Mouse (Mus musculus): ENCODE data around the gene Psmb3. TPM values are rescaled to one million over a fixed set of nuclear protein-coding genes. Genes with fewer than 3 reads are reported as not detected.

Psmb3 gene
- total RNA-seq, 2 experiments from 2014 or later: 227 to 235 TPM

DNA sequence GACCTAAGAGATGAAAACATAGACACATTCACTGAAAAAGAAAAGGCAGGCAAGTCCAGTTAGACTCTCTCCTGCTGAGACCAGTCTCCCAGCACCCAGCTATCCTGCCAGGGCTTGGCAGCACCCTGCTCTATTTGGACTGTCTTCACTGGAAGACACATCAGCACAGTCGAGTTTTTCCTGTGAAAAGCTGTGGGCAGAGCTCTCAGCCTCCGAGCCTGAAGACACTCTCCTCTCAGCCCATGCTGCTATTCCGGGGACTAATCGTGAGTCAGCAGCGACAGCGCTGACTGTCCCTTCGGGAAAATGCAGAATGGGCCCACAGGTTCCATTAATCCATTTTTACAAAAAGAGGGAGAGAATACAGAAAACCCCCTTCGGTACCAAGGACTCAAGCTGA is 50.1 kb downstream of the Psmb3 start:
- no peak for DNase-seq

DNA sequence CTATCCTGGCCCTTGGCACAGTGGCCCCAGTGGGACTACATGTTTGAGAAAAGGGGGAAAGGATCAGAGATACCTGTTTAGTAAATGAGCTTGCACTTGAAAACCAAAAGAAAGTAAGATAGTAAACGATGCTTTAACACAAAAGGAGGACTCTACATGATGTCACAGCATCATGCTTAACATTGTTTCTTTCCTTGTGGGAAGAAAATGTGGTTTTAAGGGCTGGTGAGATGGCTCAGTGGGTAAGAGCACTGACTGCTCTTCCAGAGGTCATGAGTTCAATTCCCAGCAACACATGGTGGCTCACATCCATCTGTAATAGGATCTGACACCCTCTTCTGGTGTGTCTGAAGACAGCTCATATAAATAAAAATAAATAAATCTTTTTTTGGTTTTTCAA is 54.9 kb downstream of the Psmb3 start:
- DNase-seq: no peak

DNA sequence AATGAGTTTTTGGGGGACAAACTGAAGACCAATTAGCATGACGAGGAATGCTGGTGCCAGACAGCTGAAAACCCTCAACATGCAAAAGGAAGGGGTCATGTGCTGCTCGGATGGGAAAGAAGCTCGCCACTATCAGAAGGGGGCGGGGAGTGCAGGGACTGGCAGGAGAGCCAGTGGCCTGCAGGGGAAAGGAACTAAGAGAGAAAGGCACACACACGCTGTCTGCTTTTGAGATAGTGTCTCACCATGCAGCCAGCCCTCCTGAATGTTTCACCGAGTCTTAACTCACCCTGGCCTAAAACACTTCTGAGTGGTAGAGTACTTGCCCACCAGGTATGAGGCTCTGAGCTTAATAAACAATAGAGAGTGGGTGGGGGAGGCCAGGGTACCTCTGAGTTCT is 55.7 kb downstream of the Psmb3 start:
- DNase-seq: no peak

DNA sequence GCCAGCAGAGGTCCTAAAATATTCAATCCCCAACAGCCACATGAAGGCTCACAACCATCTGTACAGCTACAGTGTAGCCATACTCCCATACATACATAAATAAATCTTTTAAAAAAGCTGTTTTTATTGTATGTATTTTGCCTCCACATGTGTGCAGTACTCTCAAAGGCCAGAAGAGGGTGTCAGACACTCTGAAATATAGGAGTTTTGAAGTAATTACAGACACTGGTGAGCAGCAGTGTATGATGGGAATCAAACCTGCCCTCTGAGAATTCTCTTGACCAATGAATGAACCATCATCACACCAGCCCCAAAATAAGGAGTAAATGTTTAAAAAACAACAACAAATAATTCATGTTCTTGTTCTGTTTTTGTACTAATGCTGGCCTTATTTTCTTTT is 58.4 kb downstream of the Psmb3 start:
- no peak for DNase-seq

Small RNA genes within 50 kb of the gene (microRNA-seq; reads per million reads assigned to microRNA genes)
- not detected for gene Gm24158
- 0.75 reads per million for gene Mir6927
- not detected for gene Mir8102

Other genes starting within 250 kb of the Psmb3 start
- gene 4933428G20Rik, start 203.1 kb upstream of the Psmb3 start, total RNA-seq (2021): under 1 TPM in 1 of 2 experiments, not detected in 1; 0.33 TPM
- gene Srcin1, start 127.2 kb upstream of the Psmb3 start, total RNA-seq (2021): 10 to 100 TPM in 1 of 2 experiments, 1 to 10 TPM in 1; 6.8 to 14.5 TPM
- 1 to 10 TPM; 4.9 to 5.8 TPM for gene Epop, start 73.7 kb upstream of the Psmb3 start, total RNA-seq (2021)
- 10 to 100 TPM; 38.6 to 41.5 TPM for gene Mllt6, start 40.0 kb upstream of the Psmb3 start, total RNA-seq (2021)
- gene Cisd3, start 17.6 kb upstream of the Psmb3 start, total RNA-seq (2021): 100 to 1,000 TPM; 187 to 222 TPM
- 10 to 100 TPM; 25.7 to 28.5 TPM for gene Pcgf2, start 2.9 kb upstream of the Psmb3 start, total RNA-seq (2021)
- gene Pip4k2b, start 41.3 kb downstream of the Psmb3 start, total RNA-seq (2021): 10 to 100 TPM; 27.5 to 29.6 TPM
- 10 to 100 TPM; 20.2 to 26.3 TPM for gene Cwc25, start 63.2 kb downstream of the Psmb3 start, total RNA-seq (2021)
- not detected for gene 1700001P01Rik, start 72.5 kb downstream of the Psmb3 start, total RNA-seq (2021)
- gene Rpl23, start 79.0 kb downstream of the Psmb3 start, total RNA-seq (2021): 100 to 1,000 TPM; 851 to 921 TPM
- 100 to 1,000 TPM; 103 to 128 TPM for gene Lasp1, start 95.6 kb downstream of the Psmb3 start, total RNA-seq (2021)
- 1 to 10 TPM; 2.8 to 3.6 TPM for gene B230217C12Rik, start 137.4 kb downstream of the Psmb3 start, total RNA-seq (2021)
- gene Fbxo47, start 180.8 kb downstream of the Psmb3 start, total RNA-seq (2021): 1 to 10 TPM in 1 of 2 experiments, under 1 TPM in 1; 0.63 to 1.6 TPM

Measured in adrenal gland, postnatal 36 days (tissue).